Mouse (Mus musculus) lung, postnatal 36 days (tissue): ENCODE measurements around the gene Ipmk.
"Not testable (repeated sequence)": the region's sequence is repeated elsewhere in the genome, so short reads cannot be mapped to it uniquely, and the experiment has no call there.

Source experiments
- DNase-seq: peaks from one replicate; pipeline ENCODE4 v3.0.0; 2022; ENCODE audit warnings: mixed read lengths

The Ipmk gene

GRCm38 (mm10) chr10:71427381-71427780, 79.8 kb downstream of the Ipmk start:
- no peak for DNase-seq

GRCm38 (mm10) chr10:71428246-71428864, 80.8 kb downstream of the Ipmk start:
- no peak for DNase-seq

GRCm38 (mm10) chr10:71430661-71431060, 83.1 kb downstream of the Ipmk start:
- DNase-seq = no peak

- no peak for DNase-seq
These were observed 95.5 kb downstream of the Ipmk start for GRCm38 (mm10) chr10:71443086-71443485.

GRCm38 (mm10) chr10:71447661-71448060, 100.1 kb downstream of the Ipmk start:
- DNase-seq = no peak

GRCm38 (mm10) chr10:71448284-71448683, 100.7 kb downstream of the Ipmk start:
- DNase-seq = no peak

- DNase-seq = no peak
These were observed 107.8 kb downstream of the Ipmk start for GRCm38 (mm10) chr10:71455355-71455754.

- DNase-seq = not testable (repeated sequence)
These were observed 114.8 kb downstream of the Ipmk start for GRCm38 (mm10) chr10:71462371-71462770.

- no peak for DNase-seq
These were observed 116.9 kb downstream of the Ipmk start for GRCm38 (mm10) chr10:71464417-71464816.

GRCm38 (mm10) chr10:71468315-71468714, 120.8 kb downstream of the Ipmk start:
- DNase-seq = no peak

- no peak for DNase-seq
These were observed 122.2 kb downstream of the Ipmk start for GRCm38 (mm10) chr10:71469751-71470150.

- no peak for DNase-seq
These were observed 124.5 kb downstream of the Ipmk start for GRCm38 (mm10) chr10:71472033-71472432.

- DNase-seq = no peak
These were observed 126.0 kb downstream of the Ipmk start for GRCm38 (mm10) chr10:71473590-71473989.

- no peak for DNase-seq
These were observed 129.0 kb downstream of the Ipmk start for GRCm38 (mm10) chr10:71476471-71477080.

GRCm38 (mm10) chr10:71477147-71477546, 129.6 kb downstream of the Ipmk start:
- no peak for DNase-seq

- DNase-seq = peak; percentile 72
These were observed 132.2 kb downstream of the Ipmk start for GRCm38 (mm10) chr10:71479700-71480325.
